Mouse (Mus musculus) G1E (cell line): Measurements from ENCODE around the gene Megf8. TPM values are rescaled to one million over a fixed set of nuclear protein-coding genes. Genes with fewer than 3 reads are reported as not detected.

ENCODE experiments used
- ATAC-seq: 2 replicates; pipeline ENCODE4 v1.8.0; 2016; ENCODE audit warnings: mild to moderate bottlenecking; ENCODE audit not compliant: insufficient number of reproducible peaks, poor library complexity, low FRiP score, severe bottlenecking; ENCODE audit errors: extremely low read depth
- DNase-seq: peaks from one replicate; pipeline ENCODE4 v3.0.0; 2012; ENCODE audit warnings: low spot score
- H3K27me3 ChIP-seq: 2 replicates; pipeline ENCODE4 v1.6.1; 2012; ENCODE audit warnings: mild to moderate bottlenecking, low read length, inconsistent platforms; ENCODE audit not compliant: insufficient read depth
- H3K36me3 ChIP-seq: replicated peaks from 2 replicates; pipeline ENCODE3; 2012; ENCODE audit warnings: mild to moderate bottlenecking, inconsistent platforms
- H3K4me1 ChIP-seq: 2 replicates; pipeline ENCODE4 v1.6.1; 2012; ENCODE audit warnings: low read depth, low read length, inconsistent platforms, mixed read lengths; ENCODE audit not compliant: insufficient read depth
- H3K4me3 ChIP-seq: 2 replicates; pipeline ENCODE4 v1.5.1; 2012; ENCODE audit warnings: low read depth, mild to moderate bottlenecking, inconsistent platforms, low read length, moderate library complexity, mixed read lengths
- H3K9me3 ChIP-seq: replicated peaks from 2 replicates; pipeline ENCODE4 v1.6.1; 2012; ENCODE audit warnings: inconsistent platforms
- CTCF ChIP-seq: IDR thresholded peaks from 2 replicates; pipeline ENCODE4 v1.5.1; 2012; ENCODE audit warnings: low read depth, low read length, inconsistent platforms, mixed read lengths
- GATA1 ChIP-seq: IDR thresholded peaks from 2 replicates; pipeline ENCODE4 v1.6.1; 2012; ENCODE audit warnings: borderline replicate concordance, low read length, inconsistent platforms, mixed read lengths
- GATA2 ChIP-seq: IDR thresholded peaks from 2 replicates; pipeline ENCODE4 v1.6.1; 2012; ENCODE audit warnings: low read depth, low read length, inconsistent platforms, borderline replicate concordance
- POLR2AphosphoS5 ChIP-seq: IDR thresholded peaks from 2 replicates; pipeline ENCODE4 v1.6.1; 2012; ENCODE audit warnings: low read depth, low read length, inconsistent platforms; ENCODE audit not compliant: insufficient replicate concordance
- TAL1 ChIP-seq: conservative IDR thresholded peaks from 2 replicates; pipeline ENCODE4 v1.6.1; 2012; ENCODE audit warnings: low read depth, low read length, inconsistent platforms, mixed read lengths
- polyA plus RNA-seq: library from polyadenylated mRNA; stranded (reverse); fragments of >175 nt; gene quantifications from 2 replicates; pipeline ENCODE4 v1.2.3, GENCODE M21; 2012
- total RNA-seq, 2 experiments: library from RNA; stranded (forward) in 1 of 2; stranded (reverse) in 1 of 2; fragments of 200-1000 nt in 1 of 2; fragments of >200 nt in 1 of 2; fragmentation: Nextera tagmentation in 1 of 2; gene quantifications; 2 replicates each; pipeline ENCODE4 v1.2.3; 2014 to 2017

Gene Megf8
- total and polyA plus RNA-seq, 3 experiments: 6.3 to 24.4 (median 14.3) TPM

DNA sequence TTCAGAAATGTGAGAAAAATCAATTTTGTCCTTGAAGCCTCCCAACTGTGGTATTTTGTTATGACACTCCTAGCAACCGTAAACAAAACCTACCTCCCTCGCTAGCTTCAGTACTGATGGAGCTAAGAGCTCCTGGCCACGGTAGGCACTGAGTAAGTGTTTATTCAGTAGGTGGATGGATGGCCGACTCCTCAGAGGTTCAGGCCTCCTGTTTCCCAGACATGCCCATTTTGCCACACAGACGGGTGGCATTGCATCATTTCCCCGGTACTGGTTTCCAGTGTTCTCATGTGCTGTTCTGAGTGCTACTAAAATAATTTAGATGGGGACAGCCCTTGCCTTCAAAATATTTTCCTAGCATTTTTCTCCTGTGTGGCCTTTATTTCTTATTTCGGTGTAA lies 89.5 kb downstream of the Megf8 start:
- H3K4me3 ChIP-seq: no peak overlapping the region
- DNase-seq: no peak
- H3K4me1 ChIP-seq: 0 out of 2 replicates have a peak, but pooled peaks cover 4% of the 10 kb centered on the region
- no peak for TF ChIP-seq TAL1
- TF ChIP-seq CTCF: no peak
- no peak for TF ChIP-seq POLR2AphosphoS5
- TF ChIP-seq GATA2: no peak
- no peak for TF ChIP-seq GATA1
- H3K27me3 ChIP-seq: no peaks in the 10 kb centered on the region
- peaks cover 10% of the 10 kb centered on the region for H3K36me3 ChIP-seq
- ATAC-seq: no peak
- no peaks in the 10 kb centered on the region for H3K9me3 ChIP-seq

DNA sequence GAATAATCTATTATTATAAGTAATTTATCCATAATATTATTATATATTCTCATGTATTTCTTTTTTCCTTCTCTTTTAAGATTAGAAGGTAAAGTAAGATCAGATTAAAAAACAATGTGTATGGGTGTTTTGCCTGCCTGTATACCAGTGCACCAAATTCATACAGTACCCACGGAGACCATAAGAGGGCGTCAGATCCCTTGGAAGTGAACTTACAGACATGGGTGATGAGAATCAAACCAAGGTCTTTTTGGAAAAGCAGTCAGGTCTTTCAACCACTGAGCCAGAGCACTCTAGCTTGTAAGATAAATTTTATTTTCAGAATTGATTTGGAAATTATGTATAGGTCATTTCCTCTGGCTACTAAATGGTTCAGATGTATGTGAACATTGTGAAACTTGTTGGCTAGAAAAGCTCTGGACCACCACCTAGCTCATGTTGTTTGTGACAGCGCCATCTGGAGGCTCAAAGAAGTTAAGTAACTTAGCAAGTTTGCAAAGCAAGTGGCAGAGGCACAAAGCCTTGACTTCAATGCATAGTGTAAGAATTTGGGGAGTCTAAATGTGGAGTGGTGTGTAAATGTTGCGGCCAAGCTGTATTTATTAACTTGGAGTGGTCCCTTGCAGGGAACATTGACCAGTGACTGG lies 92.3 kb downstream of the Megf8 start:
- H3K9me3 ChIP-seq: no peaks in the 10 kb centered on the region
- ATAC-seq (no peak), DNase-seq (no peak)
- peaks cover 4% of the 10 kb centered on the region for H3K36me3 ChIP-seq
- no peaks in the 10 kb centered on the region for H3K4me1 ChIP-seq
- TF ChIP-seq GATA2: no peak
- TF ChIP-seq POLR2AphosphoS5: no peak
- no peak for TF ChIP-seq CTCF
- TF ChIP-seq TAL1: no peak
- no peak for TF ChIP-seq GATA1
- no peaks in the 10 kb centered on the region for H3K27me3 ChIP-seq
- no peak overlapping the region for H3K4me3 ChIP-seq

DNA sequence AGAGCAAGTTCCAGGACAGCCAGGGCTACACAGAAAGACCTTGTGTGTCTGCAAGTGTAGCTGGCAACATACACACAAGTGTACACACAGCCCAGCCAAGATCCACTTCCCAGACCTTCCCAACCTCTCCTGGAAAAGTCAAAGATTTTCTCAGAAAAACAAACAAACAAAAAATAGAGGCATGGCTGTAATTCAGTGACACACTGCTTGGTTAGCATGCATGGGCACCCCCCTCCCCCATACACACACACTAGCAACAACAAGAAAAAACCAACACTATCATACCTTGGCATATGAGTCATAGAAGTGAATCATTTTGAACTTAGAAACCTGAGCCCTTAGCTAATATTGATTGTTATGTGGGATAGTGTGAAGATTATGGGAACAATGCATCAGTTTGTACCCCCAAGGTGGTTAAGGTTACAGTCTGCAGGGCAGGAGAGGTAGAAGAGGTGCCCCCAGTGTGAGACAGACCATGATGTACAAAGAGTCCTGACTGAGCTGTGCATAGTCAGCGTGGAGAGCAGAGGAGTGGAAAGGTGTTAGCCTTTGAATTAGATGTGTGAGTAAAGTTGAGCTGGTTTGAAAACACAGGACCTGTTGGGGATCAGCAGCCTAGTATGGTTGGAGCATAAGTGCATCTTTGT lies 94.1 kb downstream of the Megf8 start:
- ATAC-seq (no peak), DNase-seq (no peak)
- Histone ChIP-seq H3K4me1 (no peaks in the 10 kb centered on the region), H3K36me3 (peaks cover 4% of the 10 kb centered on the region), H3K4me3 (no peak overlapping the region), H3K9me3 (no peaks in the 10 kb centered on the region), H3K27me3 (no peaks in the 10 kb centered on the region)
- TF ChIP-seq CTCF (no peak), GATA1 (no peak), POLR2AphosphoS5 (no peak), GATA2 (no peak), TAL1 (no peak)

DNA sequence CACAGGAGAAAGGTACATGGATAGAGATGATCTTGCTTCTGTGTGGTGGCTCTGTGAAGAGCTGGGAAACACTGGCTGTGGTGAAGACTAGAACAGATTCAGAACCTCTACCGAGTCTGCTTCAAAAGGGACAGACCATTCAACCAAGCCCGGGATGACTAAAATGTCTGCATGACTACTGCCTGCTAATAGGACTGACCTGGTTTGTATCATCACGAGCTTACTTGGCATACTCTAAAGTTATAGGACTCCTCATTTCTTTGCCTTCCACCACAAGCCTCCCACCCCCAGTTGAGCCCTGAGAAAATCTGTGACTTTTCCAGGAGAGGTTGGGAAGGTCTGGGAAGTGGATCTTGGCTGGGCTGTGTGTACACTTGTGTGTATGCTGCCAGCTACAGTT lies 94.9 kb downstream of the Megf8 start:
- Histone ChIP-seq H3K27me3 (no peaks in the 10 kb centered on the region), H3K4me3 (no peak overlapping the region), H3K36me3 (peaks cover 5% of the 10 kb centered on the region), H3K4me1 (no peaks in the 10 kb centered on the region), H3K9me3 (no peaks in the 10 kb centered on the region)
- TF ChIP-seq CTCF (no peak), GATA1 (no peak), POLR2AphosphoS5 (no peak), TAL1 (no peak), GATA2 (no peak)
- no peak for DNase-seq
- ATAC-seq: no peak

DNA sequence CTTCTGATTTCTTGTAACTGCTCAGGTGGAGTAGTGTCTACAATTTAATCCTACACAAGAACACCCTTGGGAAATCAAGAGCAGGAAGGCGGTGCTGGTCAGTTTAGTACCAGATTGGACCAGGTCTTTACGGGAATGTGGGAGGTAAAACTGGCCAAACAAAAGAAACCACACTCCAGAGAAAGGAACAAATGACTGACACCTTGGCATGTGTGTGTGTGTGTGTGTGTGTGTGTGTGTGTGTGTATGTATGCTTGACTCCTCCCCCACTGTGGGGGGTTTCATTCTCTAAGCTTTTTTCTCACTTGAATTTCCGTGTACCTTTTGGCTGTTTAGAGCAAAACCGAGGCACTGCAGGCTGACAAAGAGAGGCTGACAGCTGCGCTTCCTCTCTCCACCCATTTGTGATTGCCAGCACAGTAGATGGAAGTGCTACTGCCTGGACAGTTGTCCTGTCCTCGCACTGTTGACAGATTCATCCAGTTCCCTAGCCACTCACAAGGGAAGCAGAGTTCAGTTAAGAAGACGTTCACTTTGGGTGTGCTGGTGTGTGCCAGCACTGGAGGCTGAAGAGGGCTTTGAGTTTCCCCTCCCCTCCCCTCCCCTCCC lies 96.0 kb downstream of the Megf8 start, which contains the start of gene Cxcl17:
Cxcl17 (minus strand) TSS at position 54 of the 609 bp plus-strand sequence.
- H3K4me3 ChIP-seq: no peak within 1 kb of the TSS
- no peak for ATAC-seq
- no peak for DNase-seq
- H3K4me1 ChIP-seq: no peaks in the 10 kb centered on the region
- no peaks in the 10 kb centered on the region for H3K27me3 ChIP-seq
- no peaks in the 10 kb centered on the region for H3K9me3 ChIP-seq
- TF ChIP-seq GATA2 (no peak), CTCF (no peak), GATA1 (no peak), POLR2AphosphoS5 (no peak), TAL1 (no peak)
- peaks cover 5% of the 10 kb centered on the region for H3K36me3 ChIP-seq

Other genes with a start within 250 kb of the Megf8 start
- 168 and 198 TPM in 2 replicates for gene Grik5, start 244.8 kb upstream of the Megf8 start, total RNA-seq (2014; fragmentation: Nextera tagmentation)
- 75.9 and 91.3 TPM in 2 replicates for gene Grik5, start 244.8 kb upstream of the Megf8 start, total RNA-seq (2017)
- 85.8 and 94.6 TPM in 2 replicates for gene Grik5, start 244.8 kb upstream of the Megf8 start, polyA plus RNA-seq
- 31.5 and 31.7 TPM in 2 replicates for gene Zfp574, start 244.6 kb upstream of the Megf8 start, total RNA-seq (2014; fragmentation: Nextera tagmentation)
- gene Zfp574, start 244.6 kb upstream of the Megf8 start, total RNA-seq (2017): 14.8 and 15.4 TPM in 2 replicates
- 66.3 and 69.0 TPM in 2 replicates for gene Zfp574, start 244.6 kb upstream of the Megf8 start, polyA plus RNA-seq
- 0.38 and 1.6 TPM in 2 replicates for gene Pou2f2, start 137.4 kb upstream of the Megf8 start, total RNA-seq (2014; fragmentation: Nextera tagmentation)
- 0.06 and 0.16 TPM in 2 replicates for gene Pou2f2, start 137.4 kb upstream of the Megf8 start, total RNA-seq (2017)
- gene Pou2f2, start 137.4 kb upstream of the Megf8 start, polyA plus RNA-seq: 0.58 and 0.59 TPM in 2 replicates
- 4.6 and 13.1 TPM in 2 replicates for gene Dedd2, start 96.5 kb upstream of the Megf8 start, total RNA-seq (2014; fragmentation: Nextera tagmentation)
- gene Dedd2, start 96.5 kb upstream of the Megf8 start, total RNA-seq (2017): 9.7 and 13.2 TPM in 2 replicates
- 43.7 and 55.3 TPM in 2 replicates for gene Dedd2, start 96.5 kb upstream of the Megf8 start, polyA plus RNA-seq
- 20.4 and 20.8 TPM in 2 replicates for gene Zfp526, start 95.7 kb upstream of the Megf8 start, total RNA-seq (2014; fragmentation: Nextera tagmentation)
- gene Zfp526, start 95.7 kb upstream of the Megf8 start, total RNA-seq (2017): 8.8 and 9.9 TPM in 2 replicates
- gene Zfp526, start 95.7 kb upstream of the Megf8 start, polyA plus RNA-seq: 27.6 and 28.7 TPM in 2 replicates
- gene Gsk3a, start 79.3 kb upstream of the Megf8 start, total RNA-seq (2014; fragmentation: Nextera tagmentation): 154 and 167 TPM in 2 replicates
- 38.9 and 41.6 TPM in 2 replicates for gene Gsk3a, start 79.3 kb upstream of the Megf8 start, total RNA-seq (2017)
- gene Gsk3a, start 79.3 kb upstream of the Megf8 start, polyA plus RNA-seq: 107 and 113 TPM in 2 replicates
- gene Erf, start 66.4 kb upstream of the Megf8 start, total RNA-seq (2014; fragmentation: Nextera tagmentation): 31.5 and 43.4 TPM in 2 replicates
- 6.9 TPM in 2 replicates for gene Erf, start 66.4 kb upstream of the Megf8 start, total RNA-seq (2017)
- gene Erf, start 66.4 kb upstream of the Megf8 start, polyA plus RNA-seq: 97.7 and 117 TPM in 2 replicates
- gene Cic, start 49.5 kb upstream of the Megf8 start, total RNA-seq (2014; fragmentation: Nextera tagmentation): 154 and 160 TPM in 2 replicates
- 32.2 and 36.6 TPM in 2 replicates for gene Cic, start 49.5 kb upstream of the Megf8 start, total RNA-seq (2017)
- 381 and 382 TPM in 2 replicates for gene Cic, start 49.5 kb upstream of the Megf8 start, polyA plus RNA-seq
- 39.0 and 41.3 TPM in 2 replicates for gene Pafah1b3, start 19.2 kb upstream of the Megf8 start, total RNA-seq (2014; fragmentation: Nextera tagmentation)
- gene Pafah1b3, start 19.2 kb upstream of the Megf8 start, total RNA-seq (2017): 76.9 and 94.6 TPM in 2 replicates
- 69.0 and 79.2 TPM in 2 replicates for gene Pafah1b3, start 19.2 kb upstream of the Megf8 start, polyA plus RNA-seq
- not detected in 2 replicates for gene Prr19, start 15.8 kb upstream of the Megf8 start, total RNA-seq (2014; fragmentation: Nextera tagmentation)
- not detected in 2 replicates for gene Prr19, start 15.8 kb upstream of the Megf8 start, total RNA-seq (2017)
- gene Prr19, start 15.8 kb upstream of the Megf8 start, polyA plus RNA-seq: 0.07 TPM in 1 of 2 replicates, not detected in the other
- gene Tmem145, start 11.1 kb upstream of the Megf8 start, total RNA-seq (2014; fragmentation: Nextera tagmentation): not detected in 2 replicates
- gene Tmem145, start 11.1 kb upstream of the Megf8 start, total RNA-seq (2017): not detected in 2 replicates
- not detected in 2 replicates for gene Tmem145, start 11.1 kb upstream of the Megf8 start, polyA plus RNA-seq
- gene Cnfn, start 52.6 kb downstream of the Megf8 start, total RNA-seq (2014; fragmentation: Nextera tagmentation): not detected in 2 replicates
- gene Cnfn, start 52.6 kb downstream of the Megf8 start, total RNA-seq (2017): not detected in 2 replicates
- not detected in 2 replicates for gene Cnfn, start 52.6 kb downstream of the Megf8 start, polyA plus RNA-seq
- gene Lipe, start 81.5 kb downstream of the Megf8 start, total RNA-seq (2014; fragmentation: Nextera tagmentation): 6.1 and 13.0 TPM in 2 replicates
- 4.6 and 4.8 TPM in 2 replicates for gene Lipe, start 81.5 kb downstream of the Megf8 start, total RNA-seq (2017)
- gene Lipe, start 81.5 kb downstream of the Megf8 start, polyA plus RNA-seq: 15.7 and 16.1 TPM in 2 replicates
- gene Cxcl17, start 95.7 kb downstream of the Megf8 start, total RNA-seq (2014; fragmentation: Nextera tagmentation): not detected in 2 replicates
- not detected in 2 replicates for gene Cxcl17, start 95.7 kb downstream of the Megf8 start, total RNA-seq (2017)
- not detected in 2 replicates for gene Cxcl17, start 95.7 kb downstream of the Megf8 start, polyA plus RNA-seq
- gene Ceacam1, start 160.4 kb downstream of the Megf8 start, total RNA-seq (2014; fragmentation: Nextera tagmentation): not detected in 2 replicates
- 0.17 and 0.66 TPM in 2 replicates for gene Ceacam1, start 160.4 kb downstream of the Megf8 start, total RNA-seq (2017)
- gene Ceacam1, start 160.4 kb downstream of the Megf8 start, polyA plus RNA-seq: not detected in 2 replicates
- not detected in 2 replicates for gene Ceacam2, start 222.7 kb downstream of the Megf8 start, total RNA-seq (2014; fragmentation: Nextera tagmentation)
- 0.05 TPM in 1 of 2 replicates, not detected in the other for gene Ceacam2, start 222.7 kb downstream of the Megf8 start, total RNA-seq (2017)
- gene Ceacam2, start 222.7 kb downstream of the Megf8 start, polyA plus RNA-seq: not detected in 2 replicates